Mouse (Mus musculus) embryo, embryonic 10.5 days (tissue): Measurements from ENCODE around the gene Zfp598.
"Not testable (repeated sequence)": the region's sequence is repeated elsewhere in the genome, so short reads cannot be mapped to it uniquely, and the experiment has no call there.

Experiments
- DNase-seq: peaks from one replicate; pipeline ENCODE4 v3.0.0-alpha.2; 2015; ENCODE audit warnings: low spot score

The Zfp598 gene

GRCm38 (mm10) chr17:24647493-24647892 lies 22.0 kb upstream of the Zfp598 start:
- DNase-seq, result no peak

- DNase-seq, result no peak
These were observed 20.6 kb upstream of the Zfp598 start for GRCm38 (mm10) chr17:24648731-24649377.

- no peak for DNase-seq
These were observed 19.9 kb upstream of the Zfp598 start for GRCm38 (mm10) chr17:24649581-24650069.

DNA sequence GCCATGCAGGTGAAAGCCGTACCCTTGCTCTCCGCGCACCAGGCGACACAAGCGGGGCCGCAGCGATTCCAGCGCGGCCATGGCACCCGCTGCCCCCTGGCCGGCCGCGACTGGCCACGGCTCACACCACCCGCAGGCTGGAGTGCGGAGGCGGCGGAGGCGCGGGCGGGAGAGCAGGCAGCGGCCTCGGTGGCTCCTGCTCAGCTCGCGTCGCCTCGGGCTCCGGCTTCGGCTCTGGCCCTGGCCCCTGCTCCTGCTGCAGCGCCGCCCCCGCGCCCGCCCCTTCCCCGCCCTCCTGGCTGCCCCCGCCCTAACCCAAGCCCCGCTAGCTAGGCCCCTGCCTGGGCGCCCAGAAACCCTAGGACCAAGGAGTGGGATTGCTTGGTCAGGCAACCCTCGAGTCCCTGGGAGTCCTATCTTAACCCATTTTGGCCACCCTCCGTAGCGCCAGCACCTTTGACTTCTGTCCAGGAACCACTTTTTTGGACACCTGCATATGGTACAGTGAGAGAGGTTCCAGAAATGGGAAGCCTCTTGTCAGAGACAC lies 19.3 kb upstream of the Zfp598 start, which contains the start of gene Slc9a3r2:
Gene Slc9a3r2 (minus strand): TSS at position 258 of the 547 bp plus-strand sequence.
- DNase-seq, result peak; percentile 67

DNA sequence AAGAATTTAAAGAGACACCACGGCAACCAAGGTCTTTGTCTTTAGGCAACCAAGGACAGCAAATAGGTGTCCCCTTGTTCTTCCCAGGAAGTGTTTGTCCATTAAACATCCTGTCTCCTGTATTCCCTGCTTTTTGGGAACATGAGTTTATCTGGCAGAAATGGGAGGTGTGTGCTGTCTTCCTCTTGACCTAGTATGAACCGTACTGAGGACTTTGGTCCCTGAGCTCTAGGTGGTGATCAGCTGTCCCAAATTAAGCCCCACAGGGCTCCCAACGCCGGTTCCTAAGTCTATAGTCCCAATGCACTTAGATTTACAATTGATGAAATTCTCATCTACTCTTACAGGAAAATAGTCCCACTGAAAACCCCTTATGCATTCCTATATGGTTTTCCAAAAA lies 18.7 kb upstream of the Zfp598 start:
- no peak for DNase-seq

- DNase-seq, result no peak
These were observed 17.7 kb upstream of the Zfp598 start for GRCm38 (mm10) chr17:24651835-24652234.

- peak; percentile 95 for DNase-seq
These were observed 15.3 kb upstream of the Zfp598 start for GRCm38 (mm10) chr17:24653967-24654710.

GRCm38 (mm10) chr17:24654969-24655368 lies 14.5 kb upstream of the Zfp598 start:
- DNase-seq, result no peak

DNA sequence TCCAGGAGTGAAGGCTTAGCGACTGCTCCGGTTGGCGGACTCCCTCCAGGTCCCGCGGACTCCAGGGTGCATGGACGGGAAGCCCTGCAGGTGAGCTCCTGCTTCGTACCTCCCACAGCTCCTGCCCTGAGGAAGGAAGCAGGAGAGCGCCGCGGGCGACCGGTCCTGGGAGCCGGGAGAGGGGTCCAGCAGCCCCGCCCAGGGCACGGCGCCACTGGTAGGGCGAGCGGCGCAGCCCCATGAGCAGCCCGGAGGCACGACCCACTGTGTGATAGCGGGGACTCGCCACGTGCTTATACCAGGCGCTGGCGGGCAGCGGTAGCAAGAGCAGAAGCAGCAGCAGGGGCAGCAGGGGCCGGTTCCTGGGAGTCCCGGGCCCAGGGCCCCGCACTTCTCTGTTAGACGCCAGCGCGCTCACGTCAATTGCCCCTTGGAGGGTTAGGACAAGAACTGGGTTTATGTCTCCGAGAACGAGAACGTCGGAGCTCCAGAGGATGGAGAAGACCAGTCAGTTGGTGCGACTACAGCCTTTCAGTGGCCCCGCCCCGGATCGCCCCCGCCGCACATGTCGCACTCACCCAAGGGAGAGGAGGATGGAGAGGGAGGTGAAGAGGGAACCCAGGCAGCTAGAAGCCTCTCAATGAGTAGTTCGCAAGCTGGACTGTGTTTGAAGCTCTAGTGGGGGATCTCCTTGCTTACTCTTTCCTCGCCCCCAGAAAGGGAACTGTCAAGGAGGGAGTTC lies 11.3 kb upstream of the Zfp598 start, which contains the start of gene Npw:
Gene Npw (minus strand): TSS at position 441 of the 742 bp plus-strand sequence.
- peak; percentile 41 for DNase-seq

GRCm38 (mm10) chr17:24667011-24667410 lies 2.5 kb upstream of the Zfp598 start:
- DNase-seq, result not testable (repeated sequence)

GRCm38 (mm10) chr17:24667416-24667815 lies 2.1 kb upstream of the Zfp598 start:
- DNase-seq, result peak; percentile 76

GRCm38 (mm10) chr17:24669214-24669544 lies 308 bp upstream of the Zfp598 start:
- DNase-seq, result not testable (repeated sequence)

GRCm38 (mm10) chr17:24670246-24670844 lies 858 bp downstream of the Zfp598 start:
- DNase-seq, result no peak

GRCm38 (mm10) chr17:24671346-24671745 lies 1.9 kb downstream of the Zfp598 start:
- no peak for DNase-seq

- peak; percentile 43 for DNase-seq
These were observed 2.7 kb downstream of the Zfp598 start for GRCm38 (mm10) chr17:24672141-24672540.

DNA sequence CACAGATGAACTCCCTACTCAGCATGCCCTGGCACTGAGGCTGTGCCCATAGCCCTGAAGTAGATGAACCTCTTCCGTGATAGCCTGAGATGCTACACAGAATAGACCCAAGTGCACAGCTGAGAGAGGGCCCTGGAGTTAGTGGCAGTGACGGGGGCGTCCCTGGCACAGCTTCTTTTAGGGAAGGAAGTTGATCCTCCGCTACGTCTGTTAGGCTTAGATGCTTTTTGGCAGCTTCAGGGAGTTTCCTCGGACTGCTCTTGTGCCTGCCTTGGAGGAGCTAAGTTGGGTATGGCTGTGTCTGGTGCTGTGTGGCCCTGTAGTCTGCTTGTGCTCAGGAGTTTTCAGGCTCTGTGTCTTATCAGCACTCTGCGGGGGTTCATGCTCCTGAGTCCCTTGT lies 4.8 kb downstream of the Zfp598 start:
- DNase-seq, result no peak

DNA sequence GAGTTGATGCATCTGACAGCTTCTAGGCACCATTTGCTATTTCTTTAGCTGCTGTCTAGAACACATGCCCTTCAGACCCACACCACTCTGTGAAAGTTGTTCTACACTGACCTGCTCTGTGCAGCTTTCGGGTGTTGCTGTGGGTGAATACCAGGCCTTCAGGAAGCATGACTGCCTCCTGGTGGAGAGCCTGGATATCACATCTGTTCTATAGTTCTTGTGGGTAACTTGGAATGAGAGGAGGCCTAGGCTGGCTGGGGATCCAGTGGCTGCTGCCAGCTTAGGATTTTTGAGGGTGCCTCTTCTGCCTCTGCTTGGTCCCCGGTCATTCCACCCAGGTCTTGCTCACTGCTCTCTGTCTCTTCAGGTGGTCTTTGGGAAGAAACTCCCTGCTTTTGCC lies 6.7 kb downstream of the Zfp598 start:
- peak; percentile 84 for DNase-seq

- DNase-seq, result no peak
These were observed 7.4 kb downstream of the Zfp598 start for GRCm38 (mm10) chr17:24676877-24677276.

DNA sequence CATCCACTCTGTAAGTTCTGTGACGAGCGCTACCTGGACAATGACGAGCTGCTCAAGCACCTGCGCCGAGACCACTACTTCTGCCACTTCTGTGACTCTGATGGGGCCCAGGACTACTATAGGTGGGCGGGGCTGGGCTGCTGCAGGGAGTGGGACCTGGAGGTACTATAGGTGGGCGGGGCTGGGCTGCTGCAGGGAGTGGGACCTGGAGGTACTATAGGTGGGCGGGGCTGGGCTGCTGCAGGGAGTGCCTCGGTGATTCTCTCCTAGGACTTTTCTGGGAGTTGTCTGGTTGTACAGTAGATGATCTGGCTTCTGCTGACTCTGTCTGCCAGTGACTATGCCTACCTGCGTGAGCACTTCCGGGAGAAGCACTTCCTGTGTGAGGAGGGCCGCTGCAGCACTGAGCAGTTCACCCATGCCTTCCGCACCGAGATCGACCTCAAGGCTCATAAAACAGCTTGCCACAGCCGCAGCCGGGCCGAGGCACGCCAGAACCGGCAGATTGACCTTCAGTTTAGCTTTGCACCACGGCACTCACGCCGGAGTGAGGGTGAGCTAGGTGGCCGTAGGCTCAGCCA lies 8.1 kb downstream of the Zfp598 start:
- no peak for DNase-seq

GRCm38 (mm10) chr17:24686514-24686913 lies 17.0 kb downstream of the Zfp598 start:
- peak; percentile 79 for DNase-seq

GRCm38 (mm10) chr17:24687146-24687595 lies 17.7 kb downstream of the Zfp598 start:
- peak; percentile 64 for DNase-seq
